Mouse (Mus musculus): ENCODE results near the gene Fam126a. TPM values are rescaled to one million over a fixed set of nuclear protein-coding genes. Genes with fewer than 3 reads are reported as not detected.

Gene Fam126a
- polyA plus RNA-seq, 1 experiment, result 7.8 TPM

DNA sequence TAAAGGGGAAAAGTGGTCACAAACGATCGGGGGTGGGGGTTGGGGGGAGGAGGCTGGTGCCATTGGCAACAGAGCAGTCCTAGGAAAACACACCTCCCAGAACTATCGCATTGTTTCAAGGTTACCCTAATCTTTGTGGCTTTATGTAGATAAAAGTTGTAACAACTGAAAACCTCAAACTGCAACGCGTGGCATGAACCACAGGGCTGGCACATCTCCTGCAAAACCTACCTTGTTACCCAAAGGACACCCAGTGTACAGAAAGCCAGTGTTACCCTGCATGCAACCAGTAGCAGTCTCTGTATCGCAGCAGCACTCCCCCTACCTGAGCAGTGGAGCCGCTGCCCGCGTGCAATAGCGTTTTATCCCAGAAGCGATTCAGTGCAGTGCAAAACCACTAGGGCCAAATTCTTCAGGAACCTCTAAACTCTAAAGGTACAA lies 1.1 kb downstream of the Fam126a start:
- no peak for TF ChIP-seq E2F4 (IDR thresholded peaks at IDR 0.05; ENCODE audit: insufficient read depth)
- TF ChIP-seq POLR2A (IDR thresholded peaks at IDR 0.05; ENCODE audit: insufficient read length, low read depth), result no peak
- no peak for TF ChIP-seq MYOG (IDR thresholded peaks at IDR 0.05; ENCODE audit: control insufficient read depth in 1 of 3, insufficient read depth in 1 of 3, insufficient read length in 2 of 3, low read depth in 2 of 3)
- TF ChIP-seq POLR2AphosphoS2 (IDR thresholded peaks at IDR 0.05; ENCODE audit: insufficient read length, low read depth), result no peak
- TF ChIP-seq SRF (IDR thresholded peaks at IDR 0.05; ENCODE audit: control insufficient read depth, insufficient read length, low read depth), result no peak
- no peak for TF ChIP-seq REST (IDR thresholded peaks at IDR 0.05; ENCODE audit: insufficient read depth, insufficient read length)
- TF ChIP-seq TCF3 (IDR thresholded peaks at IDR 0.05; ENCODE audit: insufficient read length, low read depth), result no peak
- TF ChIP-seq CEBPB (IDR thresholded peaks at IDR 0.05; ENCODE audit: insufficient read depth, poor library complexity, severe bottlenecking), result no peak
- TF ChIP-seq USF1 (IDR thresholded peaks at IDR 0.05; ENCODE audit: low read depth), result no peak
- no peak for TF ChIP-seq TCF12 (IDR thresholded peaks at IDR 0.05; ENCODE audit: insufficient read depth, poor library complexity, severe bottlenecking)
- no peak for TF ChIP-seq MYOD1 (IDR thresholded peaks at IDR 0.05; ENCODE audit: control insufficient read depth in 1 of 3, insufficient read length in 2 of 3, low read depth in 2 of 3)
- no peak for TF ChIP-seq MAX (IDR thresholded peaks at IDR 0.05; ENCODE audit: low read depth)
- peak overlapping the region; percentile 92 for H3K4me2 ChIP-seq (ENCODE audit: low read depth)
- H3ac ChIP-seq (ENCODE audit: control insufficient read depth, insufficient read length), result peak overlapping the region; percentile 66
- H3K79me2 ChIP-seq (ENCODE audit: control insufficient read depth, insufficient read depth), result peaks cover 26% of the 10 kb centered on the region
- peak overlapping the region; percentile 54 for H3K4me3 ChIP-seq
- H3K27me3 ChIP-seq (ENCODE audit: control insufficient read depth, insufficient read depth, insufficient read length), result no peaks in the 10 kb centered on the region
- no peaks in the 10 kb centered on the region for H3K36me3 ChIP-seq (ENCODE audit: control insufficient read depth, insufficient read depth)

DNA sequence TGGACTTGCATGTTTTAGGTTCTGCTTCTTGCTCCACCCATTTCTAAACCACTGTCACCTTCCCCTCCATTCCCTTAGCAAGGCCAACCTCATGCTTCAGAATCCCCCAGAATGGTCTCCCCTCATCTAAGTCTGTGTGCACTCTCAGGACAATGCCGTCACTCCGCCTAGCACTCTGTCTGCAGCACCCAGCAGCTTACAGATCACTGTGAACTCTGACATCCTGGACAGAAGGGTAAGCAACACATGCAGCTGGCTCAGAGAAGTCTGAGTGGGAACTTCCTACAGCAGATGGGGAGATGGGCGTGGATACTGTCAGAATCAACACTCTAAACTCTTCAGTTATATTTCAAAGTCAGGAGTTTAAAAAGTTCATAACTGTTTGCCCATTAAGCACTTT lies 5.5 kb downstream of the Fam126a start:
- Histone ChIP-seq H3ac (ENCODE audit: control insufficient read depth, insufficient read length) (no peak overlapping the region), H3K4me2 (ENCODE audit: low read depth) (no peak overlapping the region), H3K4me3 (no peak overlapping the region), H3K27me3 (ENCODE audit: control insufficient read depth, insufficient read depth, insufficient read length) (no peaks in the 10 kb centered on the region), H3K79me2 (ENCODE audit: control insufficient read depth, insufficient read depth) (peaks cover 26% of the 10 kb centered on the region), H3K36me3 (ENCODE audit: control insufficient read depth, insufficient read depth) (no peaks in the 10 kb centered on the region)
- TF ChIP-seq MYOG (IDR thresholded peaks at IDR 0.05; ENCODE audit: control insufficient read depth in 1 of 3, insufficient read depth in 1 of 3, insufficient read length in 2 of 3, low read depth in 2 of 3) (no peak), E2F4 (IDR thresholded peaks at IDR 0.05; ENCODE audit: insufficient read depth) (no peak), TCF3 (IDR thresholded peaks at IDR 0.05; ENCODE audit: insufficient read length, low read depth) (no peak), POLR2A (IDR thresholded peaks at IDR 0.05; ENCODE audit: insufficient read length, low read depth) (no peak), TCF12 (IDR thresholded peaks at IDR 0.05; ENCODE audit: insufficient read depth, poor library complexity, severe bottlenecking) (no peak), POLR2AphosphoS2 (IDR thresholded peaks at IDR 0.05; ENCODE audit: insufficient read length, low read depth) (no peak), SRF (IDR thresholded peaks at IDR 0.05; ENCODE audit: control insufficient read depth, insufficient read length, low read depth) (no peak), MAX (IDR thresholded peaks at IDR 0.05; ENCODE audit: low read depth) (no peak), MYOD1 (IDR thresholded peaks at IDR 0.05; ENCODE audit: control insufficient read depth in 1 of 3, insufficient read length in 2 of 3, low read depth in 2 of 3) (no peak), USF1 (IDR thresholded peaks at IDR 0.05; ENCODE audit: low read depth) (no peak), REST (IDR thresholded peaks at IDR 0.05; ENCODE audit: insufficient read depth, insufficient read length) (no peak), CEBPB (IDR thresholded peaks at IDR 0.05; ENCODE audit: insufficient read depth, poor library complexity, severe bottlenecking) (no peak)

GRCm38 (mm10) chr5:24023226-24023625 lies 7.3 kb downstream of the Fam126a start:
- no peaks in the 10 kb centered on the region for H3K27me3 ChIP-seq (ENCODE audit: control insufficient read depth, insufficient read depth, insufficient read length)
- H3K36me3 ChIP-seq (ENCODE audit: control insufficient read depth, insufficient read depth), result no peaks in the 10 kb centered on the region
- no peak overlapping the region for H3ac ChIP-seq (ENCODE audit: control insufficient read depth, insufficient read length)
- H3K4me2 ChIP-seq (ENCODE audit: low read depth), result no peak overlapping the region
- H3K4me3 ChIP-seq, result no peak overlapping the region
- H3K79me2 ChIP-seq (ENCODE audit: control insufficient read depth, insufficient read depth), result peaks cover 15% of the 10 kb centered on the region
- TF ChIP-seq E2F4 (IDR thresholded peaks at IDR 0.05; ENCODE audit: insufficient read depth), result no peak
- TF ChIP-seq POLR2AphosphoS2 (IDR thresholded peaks at IDR 0.05; ENCODE audit: insufficient read length, low read depth), result no peak
- TF ChIP-seq SRF (IDR thresholded peaks at IDR 0.05; ENCODE audit: control insufficient read depth, insufficient read length, low read depth), result no peak
- TF ChIP-seq MAX (IDR thresholded peaks at IDR 0.05; ENCODE audit: low read depth), result no peak
- TF ChIP-seq POLR2A (IDR thresholded peaks at IDR 0.05; ENCODE audit: insufficient read length, low read depth), result no peak
- no peak for TF ChIP-seq REST (IDR thresholded peaks at IDR 0.05; ENCODE audit: insufficient read depth, insufficient read length)
- TF ChIP-seq TCF12 (IDR thresholded peaks at IDR 0.05; ENCODE audit: insufficient read depth, poor library complexity, severe bottlenecking), result no peak
- TF ChIP-seq MYOG (IDR thresholded peaks at IDR 0.05; ENCODE audit: control insufficient read depth in 1 of 3, insufficient read depth in 1 of 3, insufficient read length in 2 of 3, low read depth in 2 of 3), result no peak
- TF ChIP-seq CEBPB (IDR thresholded peaks at IDR 0.05; ENCODE audit: insufficient read depth, poor library complexity, severe bottlenecking), result no peak
- no peak for TF ChIP-seq MYOD1 (IDR thresholded peaks at IDR 0.05; ENCODE audit: control insufficient read depth in 1 of 3, insufficient read length in 2 of 3, low read depth in 2 of 3)
- no peak for TF ChIP-seq USF1 (IDR thresholded peaks at IDR 0.05; ENCODE audit: low read depth)
- no peak for TF ChIP-seq TCF3 (IDR thresholded peaks at IDR 0.05; ENCODE audit: insufficient read length, low read depth)

GRCm38 (mm10) chr5:24021683-24022082 lies 8.8 kb downstream of the Fam126a start:
- H3K79me2 ChIP-seq (ENCODE audit: control insufficient read depth, insufficient read depth), result peaks cover 6% of the 10 kb centered on the region
- H3ac ChIP-seq (ENCODE audit: control insufficient read depth, insufficient read length), result no peak overlapping the region
- H3K36me3 ChIP-seq (ENCODE audit: control insufficient read depth, insufficient read depth), result no peaks in the 10 kb centered on the region
- TF ChIP-seq REST (IDR thresholded peaks at IDR 0.05; ENCODE audit: insufficient read depth, insufficient read length), result no peak
- TF ChIP-seq POLR2A (IDR thresholded peaks at IDR 0.05; ENCODE audit: insufficient read length, low read depth), result no peak
- peak; percentile 59; the same call in 1 of the 2 replicates for TF ChIP-seq CEBPB (IDR thresholded peaks at IDR 0.05; ENCODE audit: insufficient read depth, poor library complexity, severe bottlenecking)
- H3K27me3 ChIP-seq (ENCODE audit: control insufficient read depth, insufficient read depth, insufficient read length), result no peaks in the 10 kb centered on the region
- H3K4me2 ChIP-seq (ENCODE audit: low read depth), result no peak overlapping the region
- H3K4me3 ChIP-seq, result no peak overlapping the region

DNA sequence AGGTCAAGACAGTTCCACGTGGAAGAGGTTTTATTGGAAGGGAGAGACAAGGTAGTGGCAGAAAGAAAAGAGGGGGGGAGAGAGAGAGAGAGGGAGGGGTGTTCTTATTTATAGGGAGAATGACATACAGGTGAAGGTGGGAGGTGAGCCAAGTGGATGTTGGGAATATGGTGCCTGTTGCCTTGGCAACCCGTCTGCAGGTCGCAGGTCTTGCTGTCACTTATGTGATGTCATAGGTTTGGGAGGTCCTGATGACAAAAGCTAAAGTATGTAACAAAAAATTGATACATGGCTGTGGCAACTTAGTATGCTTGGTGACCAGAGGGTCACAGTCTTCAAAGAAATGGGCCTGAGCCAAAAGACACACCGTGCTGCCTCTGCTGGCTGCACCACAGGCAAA lies 10.1 kb downstream of the Fam126a start:
- no peaks in the 10 kb centered on the region for H3K79me2 ChIP-seq (ENCODE audit: control insufficient read depth, insufficient read depth)
- no peaks in the 10 kb centered on the region for H3K27me3 ChIP-seq (ENCODE audit: control insufficient read depth, insufficient read depth, insufficient read length)
- no peak overlapping the region for H3K4me3 ChIP-seq
- H3ac ChIP-seq (ENCODE audit: control insufficient read depth, insufficient read length), result no peak overlapping the region
- no peaks in the 10 kb centered on the region for H3K36me3 ChIP-seq (ENCODE audit: control insufficient read depth, insufficient read depth)
- H3K4me2 ChIP-seq (ENCODE audit: low read depth), result no peak overlapping the region
- TF ChIP-seq CEBPB (IDR thresholded peaks at IDR 0.05; ENCODE audit: insufficient read depth, poor library complexity, severe bottlenecking) (no peak), POLR2AphosphoS2 (IDR thresholded peaks at IDR 0.05; ENCODE audit: insufficient read length, low read depth) (no peak), E2F4 (IDR thresholded peaks at IDR 0.05; ENCODE audit: insufficient read depth) (no peak), REST (IDR thresholded peaks at IDR 0.05; ENCODE audit: insufficient read depth, insufficient read length) (no peak), MYOG (IDR thresholded peaks at IDR 0.05; ENCODE audit: control insufficient read depth in 1 of 3, insufficient read depth in 1 of 3, insufficient read length in 2 of 3, low read depth in 2 of 3) (no peak), MAX (IDR thresholded peaks at IDR 0.05; ENCODE audit: low read depth) (no peak), USF1 (IDR thresholded peaks at IDR 0.05; ENCODE audit: low read depth) (no peak), SRF (IDR thresholded peaks at IDR 0.05; ENCODE audit: control insufficient read depth, insufficient read length, low read depth) (no peak), TCF12 (IDR thresholded peaks at IDR 0.05; ENCODE audit: insufficient read depth, poor library complexity, severe bottlenecking) (no peak), MYOD1 (IDR thresholded peaks at IDR 0.05; ENCODE audit: control insufficient read depth in 1 of 3, insufficient read length in 2 of 3, low read depth in 2 of 3) (no peak), TCF3 (IDR thresholded peaks at IDR 0.05; ENCODE audit: insufficient read length, low read depth) (no peak), POLR2A (IDR thresholded peaks at IDR 0.05; ENCODE audit: insufficient read length, low read depth) (no peak)

Measured in myocyte (in vitro differentiated cells).